In the genomic region with DNA sequence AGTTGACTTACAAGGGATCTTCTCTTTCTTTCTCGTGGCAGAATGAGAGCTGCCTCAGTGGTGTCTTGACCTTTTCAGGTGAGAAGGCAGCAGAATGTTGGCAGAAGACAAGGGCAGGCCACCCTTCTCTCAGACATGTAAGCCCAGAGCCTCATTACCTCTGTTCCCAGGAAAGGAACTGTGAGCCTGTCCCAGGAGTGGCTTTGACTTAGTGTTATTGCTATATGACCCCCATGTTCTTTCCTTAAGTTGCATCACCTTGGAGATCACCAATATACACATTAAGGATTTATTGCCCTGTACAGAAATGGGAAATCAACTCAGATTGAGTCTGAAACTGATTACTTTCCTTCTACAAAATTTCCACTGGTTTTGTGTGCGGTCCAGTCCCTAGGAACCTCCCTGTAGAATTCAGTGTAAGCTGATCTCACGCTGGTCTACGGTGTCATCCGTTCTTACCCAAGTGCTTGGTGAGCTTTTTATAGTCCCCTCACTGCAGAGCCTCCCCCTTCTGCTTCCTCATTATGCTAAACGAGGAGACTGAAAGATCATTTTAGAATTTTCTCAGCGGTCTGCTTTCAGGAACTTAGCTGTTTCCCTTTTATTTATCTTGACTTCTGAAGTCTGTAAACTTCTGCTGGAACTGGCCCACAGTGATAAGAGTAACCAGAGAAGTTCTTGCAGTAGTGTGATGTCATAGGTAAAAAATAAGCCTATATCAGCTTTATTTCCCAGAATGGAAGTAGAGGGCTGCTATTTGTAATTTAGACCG, we compare ENCODE assay signal across 11 mouse cellular contexts.
DNase-seq lines count a peak whose midpoint lies in the region; ATAC-seq lines count a peak whose summit lies in the region.
"Had no signal": no experiment of that assay in that cellular context is flagged by ENCODE, and none has a peak within 500 bp of the region (broad histone marks: within the 10 kb centered on the region; RNA-seq: fewer than 3 reads in every experiment).

No protein-coding gene starts in this region.

- no peaks in the 10 kb centered on the region for H3K27me3 ChIP-seq in kidney, embryonic 15.5 days
- no peaks in the 10 kb centered on the region for H3K27me3 ChIP-seq in liver, embryonic 15.5 days
- H3K27me3 ChIP-seq: embryonic facial prominence, embryonic 13.5 days; hindbrain, embryonic 13.5 days; neural tube, embryonic 13.5 days; stomach, embryonic 15.5 days had no signal

- no peaks in the 10 kb centered on the region for H3K36me3 ChIP-seq in kidney, embryonic 15.5 days
- H3K36me3 ChIP-seq in liver, embryonic 15.5 days (replicated peaks): no peaks in the 10 kb centered on the region
- H3K36me3 ChIP-seq: embryonic facial prominence, embryonic 13.5 days; hindbrain, embryonic 13.5 days; neural tube, embryonic 13.5 days; stomach, embryonic 15.5 days had no signal

- peak; percentile 62; the same call in 1 of the 2 replicates for ATAC-seq in kidney, embryonic 15.5 days (replicated peaks; ENCODE audit: low FRiP score)
- peak; percentile 96 for ATAC-seq in granulocyte monocyte progenitor cell, adult 5-6 weeks (replicated peaks; ENCODE audit: poor library complexity, severe bottlenecking)
- ATAC-seq in liver, embryonic 15.5 days (ENCODE audit: insufficient read depth): peak; percentile 79

- no peak overlapping the region for H3K9ac ChIP-seq in kidney, embryonic 15.5 days
- H3K9ac ChIP-seq in liver, embryonic 15.5 days: no peak overlapping the region
- H3K9ac ChIP-seq: embryonic facial prominence, embryonic 13.5 days; hindbrain, embryonic 13.5 days; neural tube, embryonic 13.5 days; stomach, embryonic 15.5 days had no signal

- no peak for DNase-seq in kidney, postnatal 14 days
- peak; percentile 98 for DNase-seq in MEL-GATA-1-ER (ENCODE audit: extremely low read depth, low read depth)
- no peak for DNase-seq in right cerebral cortex, postnatal 4 days
- no peak for DNase-seq in thymus, adult 18-20 months

- WGBS in kidney, embryonic 15.5 days: 22% methylated on average over 8 of the region's 8 CpGs
- WGBS in liver, embryonic 15.5 days (ENCODE audit: insufficient replicate concordance): 7% methylated on average over 8 of the region's 8 CpGs

- H3K27ac ChIP-seq in kidney, embryonic 15.5 days: peak overlapping the region; percentile 70
- H3K27ac ChIP-seq in liver, embryonic 15.5 days (replicated peaks): peak overlapping the region; percentile 15; the same call in 1 of the 2 replicates
- H3K27ac ChIP-seq: embryonic facial prominence, embryonic 13.5 days; hindbrain, embryonic 13.5 days; neural tube, embryonic 13.5 days; stomach, embryonic 15.5 days had no signal

- no peaks in the 10 kb centered on the region for H3K9me3 ChIP-seq in kidney, embryonic 15.5 days (replicated peaks)
- no peaks in the 10 kb centered on the region for H3K9me3 ChIP-seq in liver, embryonic 15.5 days (replicated peaks)
- H3K9me3 ChIP-seq: embryonic facial prominence, embryonic 13.5 days; hindbrain, embryonic 13.5 days; neural tube, embryonic 13.5 days; stomach, embryonic 15.5 days had no signal

- H3K4me2 ChIP-seq in kidney, embryonic 15.5 days: peak overlapping the region; percentile 12; the same call in 1 of the 2 replicates
- H3K4me2 ChIP-seq in liver, embryonic 15.5 days: peak overlapping the region; percentile 43
- H3K4me2 ChIP-seq: embryonic facial prominence, embryonic 13.5 days; hindbrain, embryonic 13.5 days; neural tube, embryonic 13.5 days; stomach, embryonic 15.5 days had no signal

- no peak overlapping the region for H3K4me3 ChIP-seq in kidney, embryonic 15.5 days (replicated peaks)
- no peak overlapping the region for H3K4me3 ChIP-seq in liver, embryonic 15.5 days (replicated peaks)
- H3K4me3 ChIP-seq: embryonic facial prominence, embryonic 13.5 days; hindbrain, embryonic 13.5 days; neural tube, embryonic 13.5 days; stomach, embryonic 15.5 days had no signal

- peaks cover 9% of the 10 kb centered on the region for H3K4me1 ChIP-seq in kidney, embryonic 15.5 days
- H3K4me1 ChIP-seq in liver, embryonic 15.5 days (replicated peaks): peaks cover 23% of the 10 kb centered on the region
- H3K4me1 ChIP-seq: embryonic facial prominence, embryonic 13.5 days; hindbrain, embryonic 13.5 days; neural tube, embryonic 13.5 days had no signal
